Mouse (Mus musculus) ES-E14 (cell line): ENCODE data around the gene Hagh. TPM values are rescaled to one million over a fixed set of nuclear protein-coding genes. Genes with fewer than 3 reads are reported as not detected.

Source experiments
- DNase-seq: peaks from one replicate; pipeline ENCODE4 v3.0.0-alpha.2; 2013; ENCODE audit warnings: low read depth, low spot score
- H3K27ac ChIP-seq: 2 replicates; pipeline ENCODE4 v1.5.1; 2012; ENCODE audit warnings: low read depth, mild to moderate bottlenecking, low read length, moderate library complexity, mixed read lengths; ENCODE audit not compliant: poor library complexity, insufficient read depth, severe bottlenecking
- H3K36me3 ChIP-seq: 2 replicates; pipeline ENCODE4 v1.6.1; 2012; ENCODE audit warnings: mild to moderate bottlenecking, low read length, moderate library complexity, mixed read lengths; ENCODE audit not compliant: control insufficient read depth, poor library complexity, insufficient read depth, severe bottlenecking
- H3K4me1 ChIP-seq, 2 experiments: fragments of 150-350 bp in 1 of 2; sonication (generic) in 1 of 2; 2 replicates each; pipeline ENCODE4 v1.6.1; 2012; ENCODE audit warnings: low read length in 2 of 2, mild to moderate bottlenecking in 1 of 2, mixed read lengths in 1 of 2; ENCODE audit not compliant: control insufficient read depth in 2 of 2, insufficient read depth in 2 of 2, poor library complexity in 1 of 2
- H3K4me3 ChIP-seq, 2 experiments: fragments of 150-350 bp in 1 of 2; sonication (generic) in 1 of 2; 2 replicates each; pipeline ENCODE4 v1.5.1; 2012; ENCODE audit warnings: low read length in 2 of 2, low read depth in 1 of 2, mild to moderate bottlenecking in 1 of 2, mixed read lengths in 1 of 2; ENCODE audit not compliant: insufficient read depth in 1 of 2, poor library complexity in 1 of 2, severe bottlenecking in 1 of 2
- H3K9ac ChIP-seq: 2 replicates; pipeline ENCODE4 v1.6.1; 2012; ENCODE audit warnings: low read depth, mild to moderate bottlenecking, low read length, mixed read lengths; ENCODE audit not compliant: poor library complexity, insufficient read depth, severe bottlenecking
- H3K9me3 ChIP-seq: fragments of 150-350 bp; sonication (generic); 2 replicates; pipeline ENCODE4 v1.6.1; 2012; ENCODE audit warnings: low read depth, mild to moderate bottlenecking, low read length; ENCODE audit not compliant: control insufficient read depth, insufficient read depth
- CHD2 ChIP-seq: IDR thresholded peaks from 2 replicates; pipeline ENCODE4 v1.6.1; 2014; ENCODE audit warnings: mild to moderate bottlenecking, low read depth, low read length, inconsistent platforms
- HCFC1 ChIP-seq: IDR thresholded peaks from 2 replicates; pipeline ENCODE4 v1.6.1; 2012; ENCODE audit warnings: low read length, inconsistent platforms, borderline replicate concordance; ENCODE audit not compliant: insufficient read depth
- MAFK ChIP-seq: IDR thresholded peaks from 2 replicates; pipeline ENCODE4 v1.6.1; 2014; ENCODE audit warnings: mild to moderate bottlenecking, low read depth, low read length, inconsistent platforms; ENCODE audit not compliant: insufficient read depth
- ZC3H11A ChIP-seq: IDR thresholded peaks from 2 replicates; pipeline ENCODE4 v1.6.1; 2012; ENCODE audit warnings: low read depth, mild to moderate bottlenecking, inconsistent platforms, low read length, borderline replicate concordance
- ZNF384 ChIP-seq: IDR thresholded peaks from 2 replicates; pipeline ENCODE4 v1.6.1; 2012; ENCODE audit warnings: low read depth, low read length, inconsistent platforms
- in situ Hi-C, 2 experiments: fragments of 600-800 bp; cut with MboI; formaldehyde crosslinking; loops; one replicate each; pipeline ENCODE4 v1.15.1; 2025; ENCODE audit warnings: low sequenced_read_pairs in 2 of 2, inconsistent platforms in 1 of 2; ENCODE audit not compliant: unreplicated experiment in 2 of 2
- total RNA-seq: library from RNA; depleted of rRNA; stranded (reverse); fragments of 300-350 nt; gene quantifications from 2 replicates; pipeline ENCODE4 v1.2.3, GENCODE M21; 2012; rRNA removed

The Hagh gene
- total RNA-seq = 37.3 and 40.5 TPM in 2 replicates

DNA sequence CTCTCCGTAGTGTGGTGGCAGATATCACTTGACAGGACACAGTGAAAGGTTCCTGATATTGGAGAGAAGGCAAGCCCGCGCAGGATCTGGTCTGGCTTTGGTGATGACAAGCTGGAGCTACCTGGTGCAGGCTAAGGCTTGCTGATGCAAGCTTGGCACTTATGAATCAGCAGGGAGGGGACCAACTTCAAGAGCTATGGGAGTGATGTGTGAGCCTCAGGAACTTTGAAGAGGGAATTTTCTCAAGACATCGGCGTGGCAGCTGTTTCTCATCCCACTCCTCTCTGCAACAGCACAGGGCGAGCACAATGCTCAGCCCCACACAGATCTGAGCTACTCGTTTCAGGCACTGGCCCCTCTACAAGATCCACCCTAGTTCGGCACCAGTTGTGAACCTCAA is at the start of gene Hagh:
Hagh (plus strand) TSS at position 302 of the 400 bp plus-strand sequence.
- in situ Hi-C loops = no loop called here
- no peak within 1 kb of the TSS for H3K4me3 ChIP-seq
- H3K4me1 ChIP-seq = 0 out of 4 replicates have a peak, but pooled peaks cover 0 to 1% of the 10 kb centered on the region in 2 experiments
- H3K9ac ChIP-seq = no peak within 1 kb of the TSS
- TF ChIP-seq MAFK (no peak), ZNF384 (no peak), ZC3H11A (no peak), HCFC1 (no peak), CHD2 (no peak)
- no peaks in the 10 kb centered on the region for H3K9me3 ChIP-seq
- H3K27ac ChIP-seq = no peak within 1 kb of the TSS
- no peak for DNase-seq
- H3K36me3 ChIP-seq = no peaks in the 10 kb centered on the region

DNA sequence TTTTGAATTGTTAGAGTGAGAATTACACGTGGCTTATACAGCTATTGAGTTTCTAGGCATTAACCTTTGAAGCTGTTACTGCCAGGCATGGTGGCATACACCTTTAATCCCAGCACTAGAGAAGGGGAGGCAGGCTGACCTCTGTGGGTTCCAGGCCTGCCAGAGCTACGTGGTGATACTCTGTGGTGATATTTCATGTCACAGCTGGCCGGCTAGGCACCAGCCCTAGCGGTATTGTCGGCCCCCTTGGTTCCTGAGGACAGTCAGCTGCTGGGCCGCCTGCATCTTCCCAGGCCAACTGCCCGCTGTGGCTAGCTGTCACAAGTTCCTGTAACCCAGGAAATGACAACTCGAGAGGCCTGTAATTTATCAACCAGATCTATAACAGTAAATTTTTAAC is 47.8 kb upstream of the Hagh start:
- TF ChIP-seq CHD2 (no peak), HCFC1 (no peak), MAFK (no peak), ZNF384 (no peak), ZC3H11A (no peak)
- Histone ChIP-seq H3K27ac (no peak overlapping the region), H3K4me1 (peaks cover 0 to 3% of the 10 kb centered on the region in 2 experiments; a peak in 2 of 4 replicates), H3K9ac (no peak overlapping the region), H3K4me3 (no peak overlapping the region), H3K9me3 (no peaks in the 10 kb centered on the region), H3K36me3 (no peaks in the 10 kb centered on the region)
- no peak for DNase-seq
- in situ Hi-C loops = no loop called here

DNA sequence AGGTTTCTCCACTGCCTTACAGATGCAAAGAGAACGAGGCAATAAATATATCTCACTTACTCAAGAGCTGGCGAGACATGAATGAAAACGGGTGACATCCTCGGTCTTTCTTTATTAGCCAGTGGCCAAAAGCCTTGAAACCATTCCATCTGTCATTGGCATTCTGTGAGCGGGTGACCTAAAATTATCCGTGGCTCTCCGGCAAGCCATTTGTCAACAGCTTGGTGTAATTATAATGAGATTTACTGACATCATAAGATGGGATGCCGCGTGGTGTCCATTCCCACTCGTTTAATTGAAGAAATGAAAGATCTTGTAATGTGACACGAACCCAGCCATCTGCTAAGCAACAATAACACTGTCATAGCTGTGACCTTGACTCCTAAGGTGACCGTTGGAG is 45.2 kb upstream of the Hagh start:
- Histone ChIP-seq H3K4me3 (no peak overlapping the region), H3K36me3 (no peaks in the 10 kb centered on the region), H3K9me3 (no peaks in the 10 kb centered on the region), H3K9ac (no peak overlapping the region), H3K27ac (no peak overlapping the region), H3K4me1 (peaks cover 0 to 3% of the 10 kb centered on the region in 2 experiments; a peak in 2 of 4 replicates)
- TF ChIP-seq HCFC1 = no peak
- no peak for TF ChIP-seq CHD2
- TF ChIP-seq ZC3H11A = no peak
- TF ChIP-seq MAFK = no peak
- no peak for TF ChIP-seq ZNF384
- DNase-seq = no peak
- in situ Hi-C loops = no loop called here

DNA sequence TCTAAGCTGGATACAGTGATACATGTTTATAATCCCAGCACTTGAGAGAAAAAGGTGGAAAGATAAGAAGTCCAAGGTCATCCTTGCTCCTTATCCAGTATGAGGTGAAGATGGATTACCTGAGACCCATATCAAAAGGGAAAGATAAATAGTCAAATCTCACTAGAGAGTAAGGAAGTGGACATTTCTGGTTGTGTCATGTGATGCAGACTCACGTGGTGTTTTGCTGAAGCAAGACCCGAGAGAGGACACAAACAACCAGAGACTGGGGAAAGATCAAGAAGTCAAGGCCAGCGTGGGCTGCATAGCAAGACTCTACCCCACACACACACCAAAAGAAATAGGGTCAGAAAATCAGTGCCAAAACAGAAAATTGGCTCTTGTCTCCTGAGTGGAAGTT is 43.0 kb upstream of the Hagh start:
- no peak for TF ChIP-seq CHD2
- no peak for TF ChIP-seq ZNF384
- TF ChIP-seq HCFC1 = no peak
- TF ChIP-seq MAFK = no peak
- TF ChIP-seq ZC3H11A = no peak
- no peaks in the 10 kb centered on the region for H3K9me3 ChIP-seq
- H3K4me1 ChIP-seq = peaks cover 0 to 3% of the 10 kb centered on the region in 2 experiments; a peak in 3 of 4 replicates
- in situ Hi-C loops = no loop called here
- H3K27ac ChIP-seq = no peak overlapping the region
- H3K9ac ChIP-seq = no peak overlapping the region
- no peak for DNase-seq
- H3K4me3 ChIP-seq = no peak overlapping the region
- no peaks in the 10 kb centered on the region for H3K36me3 ChIP-seq
